Mouse (Mus musculus) C2C12 (cell line): ENCODE results near the gene Mrps7. TPM values are rescaled to one million over a fixed set of nuclear protein-coding genes. Genes with fewer than 3 reads are reported as not detected.
"Not testable (repeated sequence)": the region's sequence is repeated elsewhere in the genome, so short reads cannot be mapped to it uniquely, and the experiment has no call there.

Source experiments
- H3K27me3 ChIP-seq: one replicate; pipeline ENCODE4 v1.6.1; 2011; ENCODE audit not compliant: control insufficient read depth, insufficient read depth, insufficient read length
- H3K36me3 ChIP-seq: one replicate; pipeline ENCODE4 v1.6.1; 2011; ENCODE audit not compliant: control insufficient read depth, insufficient read depth
- H3K4me3 ChIP-seq: one replicate; pipeline ENCODE4 v1.5.1; 2011; ENCODE audit warnings: mild to moderate bottlenecking, control low read depth; ENCODE audit not compliant: poor library complexity, insufficient read depth, severe bottlenecking
- H3K79me2 ChIP-seq: one replicate; pipeline ENCODE4 v1.6.1; 2011; ENCODE audit not compliant: control insufficient read depth, insufficient read depth
- H3K79me3 ChIP-seq: one replicate; pipeline ENCODE4 v1.6.1; 2011; ENCODE audit warnings: low read depth, control low read depth
- H3ac ChIP-seq: one replicate; pipeline ENCODE3; 2011; ENCODE audit warnings: low read depth; ENCODE audit not compliant: control insufficient read depth, insufficient read length
- CEBPB ChIP-seq: IDR thresholded peaks from one replicate; pipeline ENCODE4 v1.6.1; 2011; ENCODE audit warnings: low read depth, mild to moderate bottlenecking, control low read depth, moderate library complexity
- CTCF ChIP-seq: IDR thresholded peaks from one replicate; pipeline ENCODE4 v1.5.1; 2011; ENCODE audit not compliant: control insufficient read depth, insufficient read depth, insufficient read length
- FOSL1 ChIP-seq: IDR thresholded peaks from one replicate; pipeline ENCODE4 v1.8.0; 2011; ENCODE audit warnings: mild to moderate bottlenecking, low read length; ENCODE audit not compliant: poor library complexity, insufficient read depth, severe bottlenecking
- MAX ChIP-seq: IDR thresholded peaks from one replicate; pipeline ENCODE4 v1.6.1; 2011; ENCODE audit warnings: mild to moderate bottlenecking, control low read depth
- MYOD1 ChIP-seq: IDR thresholded peaks from one replicate; pipeline ENCODE4 v1.6.1; 2011; ENCODE audit warnings: low read depth; ENCODE audit not compliant: control insufficient read depth, insufficient read length
- MYOG ChIP-seq: IDR thresholded peaks from one replicate; pipeline ENCODE4 v1.6.1; 2011; ENCODE audit not compliant: control insufficient read depth, insufficient read length; ENCODE audit errors: extremely low read depth
- USF1 ChIP-seq: IDR thresholded peaks from one replicate; pipeline ENCODE4 v1.6.1; 2011; ENCODE audit warnings: low read depth, mild to moderate bottlenecking, control low read depth, moderate library complexity
- polyA plus RNA-seq: library from polyadenylated mRNA; unstranded; fragments of >200 nt; fragmentation: generic; extraction: Trizol; gene quantifications from one replicate; pipeline ENCODE4 v1.2.1, GENCODE M21; 2012; ENCODE audit warnings: missing spikeins

Gene Mrps7
- polyA plus RNA-seq, 1 experiment: 79.7 TPM

GRCm38 (mm10) chr11:115644308-115644707 is 40.6 kb downstream of the Mrps7 start:
- no peak for TF ChIP-seq MYOG
- no peak for TF ChIP-seq MYOD1
- TF ChIP-seq CEBPB: no peak
- no peak for TF ChIP-seq CTCF
- no peak for TF ChIP-seq USF1
- TF ChIP-seq MAX: no peak
- TF ChIP-seq FOSL1: no peak
- H3ac ChIP-seq: no peak overlapping the region

GRCm38 (mm10) chr11:115645498-115645897 is 41.8 kb downstream of the Mrps7 start:
- H3K27me3 ChIP-seq, H3ac ChIP-seq, H3K4me3 ChIP-seq, H3K79me3 ChIP-seq, H3K79me2 ChIP-seq: not testable (repeated sequence)
- peaks cover 39% of the 10 kb centered on the region for H3K36me3 ChIP-seq

More at GRCm38 (mm10) chr11:115644308-115644707, 40.6 kb downstream of the Mrps7 start:
- Histone ChIP-seq H3K36me3 (peaks cover 31% of the 10 kb centered on the region), H3K79me3 (no peaks in the 10 kb centered on the region), H3K27me3 (no peaks in the 10 kb centered on the region), H3K79me2 (no peaks in the 10 kb centered on the region), H3K4me3 (no peak overlapping the region)

GRCm38 (mm10) chr11:115646439-115646838 is 42.7 kb downstream of the Mrps7 start:
- H3K79me3 ChIP-seq: no peaks in the 10 kb centered on the region
- TF ChIP-seq USF1 (no peak), MYOG (no peak), MAX (no peak), CEBPB (no peak), CTCF (no peak), MYOD1 (no peak), FOSL1 (no peak)
- peaks cover 39% of the 10 kb centered on the region for H3K36me3 ChIP-seq
- no peak overlapping the region for H3ac ChIP-seq
- no peak overlapping the region for H3K4me3 ChIP-seq
- H3K79me2 ChIP-seq: no peaks in the 10 kb centered on the region
- H3K27me3 ChIP-seq: no peaks in the 10 kb centered on the region

- H3K4me3 ChIP-seq: no peak overlapping the region
- TF ChIP-seq MYOD1 (no peak), CTCF (no peak), USF1 (no peak), MAX (no peak), CEBPB (no peak), FOSL1 (no peak), MYOG (no peak)
- H3ac ChIP-seq: no peak overlapping the region
- no peaks in the 10 kb centered on the region for H3K79me2 ChIP-seq
- peaks cover 39% of the 10 kb centered on the region for H3K36me3 ChIP-seq
- H3K79me3 ChIP-seq: no peaks in the 10 kb centered on the region
- H3K27me3 ChIP-seq: no peaks in the 10 kb centered on the region
Observed at GRCm38 (mm10) chr11:115647459-115647858, 43.7 kb downstream of the Mrps7 start.

- TF ChIP-seq FOSL1: no peak
- TF ChIP-seq CEBPB: no peak
- TF ChIP-seq MYOD1: no peak
- TF ChIP-seq MAX: no peak
- no peak for TF ChIP-seq MYOG
- TF ChIP-seq USF1: no peak
- TF ChIP-seq CTCF: no peak
- Histone ChIP-seq H3ac (no peak overlapping the region), H3K79me3 (no peaks in the 10 kb centered on the region), H3K27me3 (no peaks in the 10 kb centered on the region), H3K4me3 (no peak overlapping the region), H3K79me2 (no peaks in the 10 kb centered on the region), H3K36me3 (peaks cover 48% of the 10 kb centered on the region)
Observed at GRCm38 (mm10) chr11:115649706-115650105, 46.0 kb downstream of the Mrps7 start.

- Histone ChIP-seq H3K36me3 (peaks cover 45% of the 10 kb centered on the region), H3K79me3 (no peaks in the 10 kb centered on the region), H3ac (no peak overlapping the region), H3K4me3 (no peak overlapping the region), H3K79me2 (peaks cover 3% of the 10 kb centered on the region), H3K27me3 (no peaks in the 10 kb centered on the region)
- TF ChIP-seq FOSL1: no peak
Observed at GRCm38 (mm10) chr11:115651680-115652079, 48.0 kb downstream of the Mrps7 start.
